Mouse (Mus musculus) gastrocnemius, postnatal 36 days (tissue): ENCODE data around the gene Arrdc2. TPM values are rescaled to one million over a fixed set of nuclear protein-coding genes. Genes with fewer than 3 reads are reported as not detected.

Experiments
- DNase-seq, 2 experiments: peaks; one replicate each; pipeline ENCODE4 v3.0.0; 2022
- intact Hi-C: fragments of 180-260 bp; cut with DNase I; formaldehyde crosslinking; loops from one replicate; pipeline ENCODE4 v1.15.1; 2025
- long read RNA-seq, 2 experiments: library from polyadenylated mRNA; stranded (forward); transcript quantifications; one replicate each; pipeline ENCODE4 v2.0.0; 2021
- total RNA-seq, 2 experiments: library from RNA; stranded (reverse); gene quantifications; 2 replicates each; pipeline ENCODE4 v1.2.3; 2021

Gene Arrdc2
- total RNA-seq = 10 to 100 TPM; 47.9 to 92.8 TPM
- long read RNA-seq, experiment 1, transcript Arrdc2-201 (8 exons, 2,355 nt) = major isoform, 87 of 118 reads
- long read RNA-seq, experiment 1, transcript Arrdc2-207 (1 exons, 1,459 nt) = minor isoform, 17 of 118 reads
- long read RNA-seq, experiment 1, partial matches to known transcripts = 4 of 118 reads
- long read RNA-seq, experiment 1, other reads (novel, unspliced or antisense) = 9 of 118 reads
- long read RNA-seq, experiment 2, transcript Arrdc2-207 (1 exons, 1,459 nt) = minor isoform, 17 of 136 reads
- long read RNA-seq, experiment 2, transcript Arrdc2-201 (8 exons, 2,355 nt) = major isoform, 94 of 136 reads
- long read RNA-seq, experiment 2, partial matches to known transcripts = 13 of 136 reads
- long read RNA-seq, experiment 2, other reads (novel, unspliced or antisense) = 12 of 136 reads

DNA sequence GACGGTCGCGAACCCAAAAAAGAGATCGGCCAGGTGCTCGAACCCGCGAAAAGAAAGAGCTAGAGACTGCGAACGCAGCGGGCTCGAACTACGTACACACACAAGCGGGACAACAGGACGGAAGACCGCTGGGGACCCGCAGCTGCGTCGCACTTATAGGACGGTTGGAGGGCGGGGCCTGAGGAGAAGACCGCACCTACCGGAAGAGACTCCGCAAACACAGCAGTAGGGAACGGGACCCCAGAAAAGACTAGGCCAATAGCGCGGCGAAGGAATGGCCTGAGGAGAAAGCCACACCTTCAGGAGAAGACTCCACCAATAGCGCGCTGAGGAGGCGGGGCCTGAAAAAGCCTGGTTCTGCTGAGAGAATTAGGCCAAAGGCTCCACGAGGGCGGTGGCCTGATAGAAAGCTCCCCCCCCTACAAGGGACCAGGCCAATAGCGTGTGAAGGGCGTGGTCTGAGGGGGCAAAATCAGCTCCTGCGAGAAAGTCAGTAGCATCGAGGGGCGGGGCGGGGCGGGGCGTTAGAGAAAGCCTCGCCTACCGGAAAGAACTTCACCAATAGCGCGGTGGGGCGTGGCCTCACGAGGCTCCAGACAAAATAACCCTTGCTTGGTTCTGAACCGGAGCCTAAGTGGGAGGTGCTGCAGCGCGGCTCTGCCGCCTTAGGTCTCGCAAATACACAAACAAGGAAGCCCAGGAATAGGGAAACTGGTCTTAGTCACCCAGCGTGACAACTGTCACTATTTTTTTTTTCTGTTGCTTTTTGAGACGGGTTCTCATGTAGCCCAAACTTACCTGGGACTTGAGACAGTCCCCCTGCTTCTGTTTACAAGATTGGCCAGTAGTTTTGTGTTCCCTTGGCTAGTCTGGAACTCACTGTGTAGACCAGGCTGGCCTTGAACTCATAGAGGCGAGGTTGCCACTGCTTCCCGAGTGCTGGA, at the start of gene Arrdc2:
Arrdc2 (minus strand) TSS at position 313 of the 944 bp plus-strand sequence.
- DNase-seq = peak; percentile 96 to 100
- intact Hi-C loops = loop anchor here (2.0 to 5.0 kb wide), 2 partner anchors 67 to 119 kb away; no protein-coding TSS in a partner anchor

DNA sequence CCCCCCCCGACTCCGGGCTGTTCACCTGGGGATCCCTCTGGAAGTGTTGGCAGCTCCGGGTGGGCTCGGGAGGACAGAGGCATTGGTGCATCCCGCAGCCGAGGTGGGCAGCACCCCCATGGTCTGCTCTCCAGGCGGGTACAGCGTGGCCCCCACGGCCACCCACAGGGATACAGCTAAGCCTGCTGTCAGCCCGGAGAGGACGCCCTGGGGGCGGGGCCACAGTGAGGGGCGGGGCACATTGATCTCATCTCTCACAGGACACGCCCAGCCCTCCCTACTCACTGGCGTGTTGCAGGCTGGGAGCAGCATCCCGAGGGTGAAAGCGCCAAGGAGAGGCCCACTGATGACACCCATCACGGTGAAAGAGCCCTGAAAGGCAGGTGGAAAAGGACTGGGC, 48.1 kb upstream of the Arrdc2 start:
- intact Hi-C loops = no loop called here
- no peak for DNase-seq

DNA sequence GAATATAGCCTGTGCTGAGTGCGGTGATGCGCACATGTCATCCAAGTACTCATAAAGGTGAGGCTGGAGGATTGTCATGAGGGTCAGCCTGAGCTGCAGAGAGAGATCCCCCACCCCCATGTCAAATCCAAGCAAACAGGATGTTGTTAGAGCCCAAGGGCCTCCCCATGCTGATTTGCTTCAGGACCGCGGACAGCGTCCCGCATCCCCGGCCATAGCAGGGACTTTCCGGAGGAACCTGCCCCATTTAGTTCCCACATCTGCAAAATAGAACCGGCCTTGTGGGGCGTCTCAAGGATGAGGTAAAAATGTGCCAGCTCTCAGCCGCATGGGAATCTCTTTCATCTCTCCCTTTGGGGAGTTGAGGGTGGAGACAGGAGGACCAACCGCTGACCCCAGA, 46.1 kb upstream of the Arrdc2 start:
- intact Hi-C loops = no loop called here
- no peak for DNase-seq

DNA sequence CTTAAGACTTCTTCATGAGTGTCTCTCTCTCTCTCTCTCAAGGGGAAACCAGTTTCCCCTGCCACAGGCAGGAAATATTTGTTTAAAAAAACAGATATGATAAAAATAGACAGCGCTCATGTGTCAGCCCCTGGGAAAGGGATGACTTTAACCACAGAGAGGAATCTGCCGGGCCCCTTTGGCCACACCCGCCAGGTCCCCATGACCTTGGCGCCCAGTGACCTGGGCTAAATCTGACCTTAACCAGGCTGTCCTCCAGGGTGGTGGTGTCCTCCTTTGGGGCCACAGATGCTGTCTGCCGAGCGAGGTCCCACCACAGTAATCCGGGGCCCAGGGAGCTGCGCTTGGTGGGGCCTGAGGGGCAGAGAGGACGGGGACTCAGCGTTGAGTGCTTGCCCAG, 45.2 kb upstream of the Arrdc2 start:
- intact Hi-C loops = no loop called here
- DNase-seq = no peak

DNA sequence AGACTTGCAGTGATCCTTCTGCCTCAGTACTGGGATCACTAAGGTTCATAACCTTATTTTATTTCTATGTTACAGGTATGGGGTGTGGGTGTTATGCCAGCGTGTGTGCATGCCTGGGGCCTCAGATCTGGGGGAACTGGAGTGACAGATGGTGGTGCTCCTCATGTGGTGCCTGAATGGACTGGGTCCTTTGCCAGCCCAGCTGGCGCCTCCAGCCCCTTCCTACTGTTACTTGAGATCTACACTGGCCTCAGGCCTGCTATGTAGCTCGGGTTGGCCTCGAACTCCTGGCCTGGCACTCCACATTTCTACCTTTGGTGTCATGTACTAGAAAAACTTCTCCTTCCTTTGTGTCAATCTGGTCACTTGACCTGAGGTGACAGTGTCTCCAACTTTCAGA, 44.7 kb upstream of the Arrdc2 start:
- no peak for DNase-seq
- intact Hi-C loops = no loop called here

DNA sequence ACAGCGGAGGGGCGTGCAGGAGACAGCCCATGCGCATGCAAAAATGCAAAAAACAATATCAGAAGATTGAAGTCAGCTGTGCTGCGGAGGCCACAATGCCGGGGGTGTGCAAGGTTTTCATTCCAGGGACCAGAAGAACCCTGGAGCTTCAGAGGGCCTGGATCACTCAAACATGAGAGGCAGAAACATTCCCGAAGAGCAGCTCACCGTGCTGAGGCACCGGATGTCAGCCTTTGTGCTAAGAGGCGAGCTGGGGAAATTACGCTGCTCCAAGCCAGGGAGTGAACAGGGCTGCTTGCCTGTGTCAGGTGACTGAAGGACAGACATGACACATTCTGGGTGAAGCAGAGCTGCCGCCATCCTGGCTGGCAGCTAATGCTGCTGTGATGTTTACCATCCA, 41.0 kb upstream of the Arrdc2 start:
- intact Hi-C loops = no loop called here
- no peak for DNase-seq

DNA sequence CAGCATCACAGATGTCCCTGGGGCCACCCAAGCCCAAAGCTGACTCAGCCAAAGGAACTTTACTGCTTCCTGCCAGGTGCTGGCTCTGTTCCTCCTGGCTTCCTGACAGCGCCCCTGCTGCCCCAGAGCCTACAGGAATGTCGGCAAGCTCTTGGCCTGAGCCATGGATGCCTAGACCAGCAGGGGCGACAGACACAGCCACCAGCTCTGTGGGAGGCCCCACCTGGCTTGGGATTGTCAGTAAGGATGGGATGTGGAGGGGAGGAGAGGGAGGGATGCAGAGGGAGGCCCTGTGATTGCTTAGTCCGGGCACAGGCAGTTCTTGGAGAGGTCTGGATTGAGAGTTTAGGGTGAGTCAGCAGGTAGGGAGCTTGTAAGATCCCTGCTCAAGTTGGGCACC, 40.6 kb upstream of the Arrdc2 start:
- no peak for DNase-seq
- intact Hi-C loops = no loop called here

DNA sequence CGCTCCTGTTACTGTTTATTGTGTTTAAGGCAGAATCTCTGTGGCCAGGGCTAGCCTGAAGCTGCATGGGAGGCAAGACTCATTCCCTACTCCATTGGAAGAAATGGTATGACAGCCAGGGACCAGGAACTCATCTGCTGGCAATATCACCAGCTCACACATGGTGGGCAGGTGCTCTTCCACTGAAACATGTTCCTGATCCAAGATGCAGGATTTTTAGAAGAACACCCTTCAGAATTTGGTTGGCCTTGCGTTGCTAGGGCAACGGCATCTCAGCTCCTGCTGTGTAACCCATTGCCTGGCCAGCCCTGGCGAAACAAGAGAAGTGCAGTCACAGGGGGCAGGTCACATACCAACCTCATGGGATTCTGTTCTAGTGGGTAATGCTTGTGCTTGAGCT, 40.0 kb upstream of the Arrdc2 start:
- intact Hi-C loops = no loop called here
- DNase-seq = no peak

DNA sequence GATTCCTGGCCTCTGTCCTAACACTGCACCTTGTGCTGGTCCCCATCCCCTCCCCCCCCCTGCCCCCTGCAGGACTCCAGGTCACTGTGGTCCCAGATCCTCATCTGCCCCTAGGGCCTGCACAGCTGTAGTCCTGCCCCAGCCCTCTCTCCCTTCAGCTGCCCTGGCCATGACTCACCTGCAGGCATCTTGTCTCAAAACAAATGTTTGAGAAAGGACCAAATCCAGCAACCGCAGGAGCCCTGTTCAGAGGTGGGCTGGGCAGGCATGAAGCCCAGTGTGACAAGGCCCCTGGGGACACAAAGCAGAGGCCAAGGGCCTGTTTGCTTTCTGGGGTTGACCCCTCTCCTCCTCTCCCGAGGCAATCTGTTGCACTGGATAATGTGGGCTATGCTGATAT, 38.7 kb upstream of the Arrdc2 start:
- intact Hi-C loops = no loop called here
- no peak for DNase-seq

DNA sequence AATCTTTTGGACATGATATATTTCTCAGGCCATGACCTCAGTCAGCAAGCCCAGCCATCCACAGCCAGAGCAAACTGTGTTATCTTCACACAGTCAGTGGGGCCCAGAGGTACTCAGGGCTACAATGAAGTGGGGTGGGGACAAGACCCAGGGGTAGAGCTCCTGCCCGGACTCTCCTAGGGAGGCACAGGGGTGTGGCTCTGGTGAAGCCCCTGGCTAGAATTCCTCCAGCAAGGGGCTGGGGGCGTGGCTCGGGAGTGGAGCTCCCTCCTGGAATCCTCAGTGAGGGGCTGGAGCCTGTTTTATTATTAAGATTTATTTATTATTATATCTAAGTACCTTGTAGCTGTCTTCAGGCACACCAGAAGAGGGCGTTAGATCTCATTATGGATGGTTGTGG, 36.9 kb upstream of the Arrdc2 start:
- no peak for DNase-seq
- intact Hi-C loops = loop anchor here (2.0 kb wide), 1 partner anchor 14 kb away; no protein-coding TSS in a partner anchor

DNA sequence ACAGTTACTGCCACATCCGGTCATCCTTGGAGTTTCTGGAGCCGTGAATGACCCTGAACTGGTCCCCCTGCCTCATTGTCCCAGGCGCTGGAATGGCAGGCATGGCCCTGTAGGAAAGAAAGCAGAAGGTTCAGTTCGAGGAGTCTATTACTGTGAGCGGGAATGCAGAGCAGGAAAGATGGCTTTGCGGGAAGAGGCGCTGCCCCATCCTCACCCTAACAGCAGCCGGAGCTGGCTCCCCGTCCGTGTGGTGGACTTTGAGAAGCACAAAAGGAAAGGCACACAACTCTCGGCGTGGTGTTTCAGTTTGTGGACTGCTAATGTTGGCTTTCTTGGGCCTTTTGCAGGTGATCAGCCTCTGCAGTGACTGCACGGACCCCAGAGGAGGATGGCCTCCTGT, 34.9 kb upstream of the Arrdc2 start:
- intact Hi-C loops = no loop called here
- no peak for DNase-seq

DNA sequence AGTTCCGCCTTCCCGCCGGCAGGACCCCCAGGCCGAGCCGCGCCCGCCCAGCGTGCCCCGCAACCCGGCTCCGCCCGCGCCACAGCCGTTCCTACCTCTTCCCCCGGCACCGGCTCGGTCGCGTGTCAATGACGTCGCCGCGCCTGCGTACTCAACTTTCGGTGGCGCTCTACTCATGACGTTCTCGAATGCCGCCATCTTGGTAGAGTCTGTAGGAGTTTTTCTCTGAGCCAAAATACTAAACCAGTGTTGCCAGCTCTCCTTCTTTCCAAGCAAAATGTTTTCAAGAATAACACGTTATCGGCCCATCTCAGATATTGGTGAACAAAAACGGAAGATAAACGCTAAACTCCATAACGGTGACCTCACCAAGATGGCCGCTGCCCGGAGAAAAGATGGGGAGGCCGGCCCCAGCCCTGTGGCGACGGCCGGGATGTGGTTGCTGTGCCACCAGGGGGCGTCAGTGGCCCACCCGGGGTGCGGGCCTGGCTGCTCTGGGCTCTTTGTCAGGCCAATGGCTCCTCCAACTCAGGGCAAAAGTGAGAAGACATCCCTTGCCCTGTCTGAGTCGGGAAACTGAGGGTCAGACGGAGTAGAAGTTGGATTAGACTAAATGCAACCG, 34.0 kb upstream of the Arrdc2 start, which contains the start of gene Ccdc124:
Ccdc124 (minus strand) TSS at position 572 of the 622 bp plus-strand sequence.
- peak; percentile 93 to 94 for DNase-seq
- intact Hi-C loops = no loop called here

DNA sequence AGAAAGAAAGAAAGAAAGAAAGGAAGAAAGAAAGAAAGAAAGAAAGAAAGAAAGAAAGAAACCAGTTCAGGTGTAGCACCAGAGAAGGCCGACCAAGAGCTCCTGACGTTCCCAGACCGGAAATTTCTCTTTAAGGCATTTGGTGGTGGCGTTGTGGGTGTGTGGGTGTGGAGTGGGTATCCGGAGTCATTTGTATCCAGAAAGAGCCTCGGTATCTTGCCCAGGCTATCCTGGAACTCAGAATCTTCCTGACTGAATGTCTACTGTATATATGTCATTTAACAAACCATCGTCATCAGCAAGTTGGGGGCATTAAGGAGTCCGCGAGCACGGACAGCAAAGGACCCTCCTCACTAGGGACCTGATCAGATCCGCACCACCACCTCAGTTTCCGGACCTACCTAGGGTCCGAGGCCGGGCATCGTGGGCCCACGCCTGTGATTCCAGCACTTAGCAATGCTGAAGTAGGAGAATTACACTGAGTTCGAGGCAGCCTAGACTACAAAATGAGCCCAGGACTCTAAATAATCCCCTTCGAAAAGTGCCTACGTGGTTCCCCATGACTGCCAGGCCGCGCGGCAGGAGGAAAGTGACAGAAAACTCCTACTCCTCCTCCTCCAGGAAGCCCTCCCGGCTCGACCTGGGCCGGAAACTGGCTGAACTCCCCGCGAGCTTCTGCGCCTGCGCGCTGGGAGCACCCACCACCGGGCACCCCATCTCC, 33.3 kb upstream of the Arrdc2 start:
- no peak for DNase-seq
- intact Hi-C loops = no loop called here

DNA sequence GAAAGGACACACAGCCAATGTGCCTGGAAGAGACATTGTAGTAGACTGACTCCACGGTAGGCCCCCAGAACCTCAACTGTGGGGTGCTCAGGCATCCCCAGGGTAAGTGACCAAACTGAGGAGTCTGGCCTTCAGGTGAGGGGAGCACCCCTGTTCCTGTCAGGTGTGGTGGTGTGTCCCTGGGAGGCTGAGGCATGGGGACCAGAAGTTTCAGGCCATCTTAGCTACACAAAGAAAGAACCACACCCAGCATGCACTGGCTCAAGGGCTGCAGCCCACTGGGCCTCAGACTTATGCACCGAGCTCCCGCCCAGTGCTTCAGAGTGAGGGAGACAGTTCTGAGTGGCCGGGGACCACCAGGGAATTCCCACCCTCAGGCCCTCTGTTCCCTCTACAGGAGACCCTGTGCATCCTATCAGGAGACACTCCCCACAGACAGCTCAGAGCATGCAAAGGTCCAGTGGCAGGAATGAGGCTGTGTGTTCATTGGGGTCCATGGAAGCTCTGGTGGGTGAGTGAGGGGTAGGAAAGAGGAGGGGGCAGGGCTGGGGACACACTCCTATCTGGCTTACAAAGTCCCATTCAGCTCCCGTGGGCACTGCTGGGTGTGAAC, 31.8 kb upstream of the Arrdc2 start:
- intact Hi-C loops = no loop called here
- no peak for DNase-seq

DNA sequence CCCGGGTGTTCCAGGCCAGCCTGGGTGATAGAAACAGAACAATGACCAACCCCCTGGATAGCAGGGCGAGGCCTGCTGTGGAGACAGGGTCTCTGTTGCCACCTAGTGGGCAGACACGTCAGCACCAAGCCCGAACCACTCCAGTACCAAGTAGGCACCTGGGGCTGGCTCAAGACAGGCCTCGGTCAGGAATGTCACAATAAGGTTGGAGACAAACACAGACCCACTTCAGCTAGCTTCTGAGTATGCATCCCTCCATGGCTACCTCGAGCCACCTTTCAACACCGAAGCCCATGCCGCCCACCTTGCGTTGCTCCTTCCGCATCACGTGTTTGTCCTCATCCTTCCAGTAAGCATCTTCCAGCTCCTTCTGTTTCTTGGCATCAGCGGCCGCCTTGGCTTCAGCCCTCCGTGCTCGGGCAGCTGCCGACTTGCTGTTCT, 30.1 kb upstream of the Arrdc2 start:
- peak; percentile 63 to 65 for DNase-seq
- intact Hi-C loops = loop anchor here (1.0 kb wide), 1 partner anchor 25 kb away; no protein-coding TSS in a partner anchor

DNA sequence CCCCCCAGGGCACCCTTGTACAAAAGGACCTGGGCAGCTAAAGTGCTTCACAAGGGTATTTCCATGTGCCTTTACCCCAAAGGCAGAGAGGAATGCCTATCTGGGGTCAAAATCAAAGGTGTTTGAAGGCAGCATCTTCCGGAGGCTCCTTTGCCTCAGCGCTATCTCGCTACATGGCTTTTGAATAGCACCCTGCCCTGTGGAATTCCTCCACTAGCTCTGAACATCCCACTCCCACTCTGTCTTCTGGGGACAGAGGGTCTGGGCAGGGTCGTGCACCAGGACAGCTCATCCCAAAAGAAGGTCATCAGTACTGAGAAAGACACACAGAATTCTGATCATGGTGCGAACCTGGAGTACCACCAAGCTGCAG, 29.7 kb upstream of the Arrdc2 start:
- intact Hi-C loops = loop anchor here (1.0 kb wide), 1 partner anchor 25 kb away; no protein-coding TSS in a partner anchor
- no peak for DNase-seq

DNA sequence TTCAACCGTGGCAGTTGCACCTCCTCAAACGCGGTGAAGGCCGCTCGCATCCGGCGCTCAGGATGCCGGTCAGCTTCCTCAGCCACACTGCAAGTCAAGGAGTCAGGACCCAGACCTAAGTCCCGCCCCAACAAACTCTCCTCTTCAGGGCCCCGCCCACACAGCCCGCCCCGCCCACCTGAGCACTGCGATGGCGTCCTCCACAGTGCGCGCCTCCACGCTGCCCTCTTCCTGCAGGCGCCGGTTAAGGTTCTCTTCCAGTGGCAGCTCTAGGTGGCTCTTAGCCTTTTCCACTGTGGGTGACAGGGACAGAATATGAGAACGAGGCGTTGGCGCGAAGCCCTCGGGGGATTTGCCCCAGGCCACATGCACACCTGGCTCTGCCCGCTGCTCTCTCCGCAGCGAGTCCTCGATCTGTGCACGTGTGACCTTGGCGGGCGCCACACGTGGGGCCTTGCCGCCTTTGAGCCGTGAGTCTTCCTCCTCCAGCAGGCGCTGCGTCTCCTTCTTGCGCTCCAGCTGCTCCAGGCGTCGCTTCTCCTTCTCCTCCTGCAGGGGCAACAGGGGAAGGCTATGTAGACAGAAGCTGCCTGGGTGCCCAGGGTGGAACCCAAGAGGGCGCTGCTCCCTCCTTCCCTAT, 29.2 kb upstream of the Arrdc2 start:
- intact Hi-C loops = loop anchor here (1.0 kb wide), 1 partner anchor 24 kb away; no protein-coding TSS in a partner anchor
- DNase-seq = no peak

DNA sequence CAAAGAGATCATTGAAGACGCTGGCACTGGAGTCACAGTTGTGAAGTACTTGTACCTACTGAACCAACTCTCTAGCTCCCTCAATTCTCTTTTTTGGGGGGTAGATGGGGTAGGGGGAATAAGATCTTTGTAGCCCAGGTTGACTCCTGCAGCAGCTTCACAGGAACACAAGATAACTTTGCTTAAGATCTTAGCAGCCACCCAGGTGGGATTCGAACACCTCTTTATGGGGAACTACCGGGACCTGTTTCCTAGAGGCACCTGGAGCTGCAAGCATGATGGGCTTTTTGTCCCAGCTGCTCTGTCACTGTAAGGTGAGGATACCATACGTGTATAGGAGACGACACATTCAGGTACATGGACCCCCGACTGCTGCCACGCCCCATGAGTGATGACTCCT, 27.0 kb upstream of the Arrdc2 start:
- intact Hi-C loops = no loop called here
- DNase-seq = no peak

DNA sequence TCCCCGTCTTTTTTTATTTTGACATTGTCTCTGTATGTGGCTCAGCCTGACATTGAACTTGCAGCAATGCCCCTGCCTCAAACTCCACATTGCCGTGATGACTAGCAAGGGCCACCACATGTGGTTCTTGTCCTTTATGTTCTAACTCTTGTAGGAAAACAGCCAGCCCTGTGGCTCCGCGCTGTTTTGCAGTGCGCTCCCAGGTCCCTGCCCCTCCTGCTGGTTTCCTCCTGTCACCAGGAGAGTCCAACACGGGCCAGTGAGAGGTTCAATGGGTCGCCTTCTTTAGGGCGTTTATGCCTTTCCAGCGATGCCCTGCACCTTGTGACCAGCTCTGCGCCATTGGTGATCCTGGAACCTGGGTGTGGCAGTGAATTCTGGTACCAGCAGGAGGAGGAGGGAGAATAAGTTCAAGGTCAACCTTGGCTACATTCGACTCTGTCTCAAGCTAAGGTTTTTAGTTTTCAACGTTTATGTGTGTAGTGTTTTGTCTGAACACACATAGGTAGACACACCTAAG, 26.5 kb upstream of the Arrdc2 start:
- no peak for DNase-seq
- intact Hi-C loops = no loop called here
